8 mouse cellular contexts compared by ENCODE assay signal in genomic region chr12:86882279-86883018, GRCm38 (mm10). TPM values are rescaled to one million over a fixed set of nuclear protein-coding genes. Genes with fewer than 3 reads are reported as not detected.
A peak's percentile ranks its signal among the peaks of the same experiment; 100 is the strongest.
DNase-seq lines count a peak whose midpoint lies in the region; ATAC-seq and TF ChIP-seq lines count a peak whose summit lies in the region.

No protein-coding gene starts in this region.

- peak overlapping the region; percentile 94 for H3K4me2 ChIP-seq in hindbrain, embryonic 13.5 days

- ATAC-seq in frontal cortex, adult (ENCODE audit: low TSS enrichment), result peak; percentile 15; the same call in 1 of the 2 replicates
- peak; percentile 5; the same call in 1 of the 2 replicates for ATAC-seq in hindbrain, embryonic 13.5 days (ENCODE audit: low FRiP score)
- peak; percentile 25; the same call in 1 of the 2 replicates for ATAC-seq in megakaryocyte-erythroid progenitor cell, adult 5-6 weeks (replicated peaks; ENCODE audit: low FRiP score, low TSS enrichment, poor library complexity, severe bottlenecking)

- peaks cover 5% of the 10 kb centered on the region for H3K36me3 ChIP-seq in hindbrain, embryonic 13.5 days

- intact Hi-C loops in left cerebral cortex, postnatal 14 days (cut with DNase I), result loop anchor here (2.0 to 5.0 kb wide), 2 partner anchors 65 to 82 kb away; partner anchors contain the start of gene Cipc

- under 1% methylated on average over 59 of the region's 59 CpGs for WGBS in cerebellum, adult 2 months
- under 1% methylated on average over 59 of the region's 59 CpGs for WGBS in hindbrain, embryonic 13.5 days

- H3K9ac ChIP-seq in hindbrain, embryonic 13.5 days, result peak overlapping the region; percentile 100

- TF ChIP-seq POLR2A in cerebellum, adult 2 months (IDR thresholded peaks at IDR 0.05; ENCODE audit: borderline replicate concordance, insufficient read depth, low read length), result peak; percentile 32; the same call in 1 of the 2 replicates

- peak; percentile 97 for DNase-seq in heart, adult 11 months
- no peak for DNase-seq in heart, adult 8-10 months (ENCODE audit: low spot score)
- peak; percentile 78 to 84 for DNase-seq in cerebellum, adult 2 months
- DNase-seq in left cerebral cortex, postnatal 14 days (ENCODE audit: low spot score in 2 of 2), result peak; percentile 82 to 89
- DNase-seq in spleen, postnatal 36 days (ENCODE audit: low spot score in 2 of 2), result peak; percentile 38 to 45

- H3K27ac ChIP-seq in cerebellum, adult 2 months (ENCODE audit: insufficient read depth, low read length), result peak overlapping the region; percentile 98
- peak overlapping the region; percentile 100 for H3K27ac ChIP-seq in hindbrain, embryonic 13.5 days

- H3K27me3 ChIP-seq in cerebellum, adult 2 months (ENCODE audit: control insufficient read depth, insufficient read depth, low read length), result no peaks in the 10 kb centered on the region
- no peaks in the 10 kb centered on the region for H3K27me3 ChIP-seq in hindbrain, embryonic 13.5 days

- no peak for TF ChIP-seq CTCF in cerebellum, adult 2 months (IDR thresholded peaks at IDR 0.05; ENCODE audit: borderline replicate concordance, insufficient read depth, low read depth, low read length)

- H3K4me1 ChIP-seq in cerebellum, adult 2 months (ENCODE audit: control insufficient read depth, insufficient read depth, low read length), result peaks cover 11% of the 10 kb centered on the region; the same call in 1 of the 2 replicates
- peaks cover 58% of the 10 kb centered on the region for H3K4me1 ChIP-seq in hindbrain, embryonic 13.5 days (replicated peaks)

- peak overlapping the region; percentile 69 for H3K4me3 ChIP-seq in cerebellum, adult 2 months (replicated peaks; ENCODE audit: insufficient read depth, low read depth, low read length)
- H3K4me3 ChIP-seq in hindbrain, embryonic 13.5 days, result peak overlapping the region; percentile 99

- H3K9me3 ChIP-seq in hindbrain, embryonic 13.5 days, result no peaks in the 10 kb centered on the region

RNA-seq across cellular contexts. Expression of gene Irf2bpl, which starts 2.1 kb away (rescaled TPM):
- 10 to 100 TPM; 26.2 to 30.4 (median 27.8) TPM for total RNA-seq in heart, adult 8-10 months (2022)
- polyA plus RNA-seq in cerebellum, adult 2 months (2012; rRNA removed), result 48.6 and 53.9 TPM in 2 replicates
- polyA plus RNA-seq in hindbrain, embryonic 13.5 days (2015; fragmentation: Nextera tagmentation; extraction: Ambion mirVana), result 66.4 and 70.0 TPM in 2 replicates
- total RNA-seq in left cerebral cortex, postnatal 14 days (2021), result 10 to 100 TPM; 74.0 to 78.2 TPM
- total RNA-seq in megakaryocyte-erythroid progenitor cell, adult 5-6 weeks (2014; fragmentation: Nextera tagmentation), result 0.76 and 0.94 TPM in 2 replicates
- 1.1 and 2.7 TPM in 2 replicates for total RNA-seq in megakaryocyte-erythroid progenitor cell, adult 5-6 weeks (2017)

Comparison
In these comparisons a context has a peak if more than half of its experiments do, and no peak if none do; other contexts are left out.
1. RNA of gene Irf2bpl, which starts 2.1 kb away (total RNA-seq): 74.0 to 78.2 TPM in left cerebral cortex, postnatal 14 days and 26.2 to 30.4 TPM in heart, adult 8-10 months; 0.76 to 2.7 TPM in megakaryocyte-erythroid progenitor cell, adult 5-6 weeks; every median in the first group is over 4 times any median in the second.
2. Peak in every context shown above with its lines, with median percentiles within 50 percentile points of each other: ATAC-seq.